Mouse (Mus musculus): ENCODE measurements at regions not wholly inside any gene's neighbourhood (a gene's known extent, or its start where the extent isn't known, plus 50 kb on each side); places are given as distances from the start of the nearest gene placed in this dataset.
"Not testable (repeated sequence)": the region's sequence is repeated elsewhere in the genome, so short reads cannot be mapped to it uniquely, and the experiment has no call there.

DNA sequence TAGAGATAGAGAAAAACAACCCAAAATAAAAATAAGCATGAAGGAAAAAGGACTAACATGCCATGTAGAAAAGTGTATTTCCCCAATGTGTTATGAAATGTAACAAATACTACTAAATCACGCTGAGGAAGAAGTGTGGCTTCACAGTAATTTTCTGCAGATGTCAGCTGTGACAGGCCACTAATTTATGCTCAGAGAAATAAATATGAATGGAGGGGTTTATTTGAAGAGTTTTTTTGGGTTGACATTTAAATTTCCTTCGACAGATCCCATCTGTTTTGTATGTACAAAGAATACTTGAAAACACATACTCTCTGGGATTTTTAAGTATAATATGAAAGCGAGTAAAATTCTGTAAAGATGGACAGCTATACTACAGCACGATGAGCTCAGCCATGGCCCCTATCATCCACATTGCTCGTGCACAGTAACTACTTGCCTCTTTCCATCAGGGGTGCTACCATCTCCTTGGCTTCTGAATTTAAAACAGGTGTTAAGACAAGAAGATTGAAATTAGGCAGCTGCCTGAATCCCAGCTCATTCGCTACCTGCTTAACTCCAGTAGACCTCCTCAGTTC lies 605.1 kb downstream of the Gm4340 start:
- DNase-seq (ENCODE audit: extremely low spot score) = no peak

- DNase-seq (ENCODE audit: extremely low spot score) = no peak
These were observed 611.0 kb downstream of the Gm4340 start for GRCm38 (mm10) chr10:104804849-104805248.

DNA sequence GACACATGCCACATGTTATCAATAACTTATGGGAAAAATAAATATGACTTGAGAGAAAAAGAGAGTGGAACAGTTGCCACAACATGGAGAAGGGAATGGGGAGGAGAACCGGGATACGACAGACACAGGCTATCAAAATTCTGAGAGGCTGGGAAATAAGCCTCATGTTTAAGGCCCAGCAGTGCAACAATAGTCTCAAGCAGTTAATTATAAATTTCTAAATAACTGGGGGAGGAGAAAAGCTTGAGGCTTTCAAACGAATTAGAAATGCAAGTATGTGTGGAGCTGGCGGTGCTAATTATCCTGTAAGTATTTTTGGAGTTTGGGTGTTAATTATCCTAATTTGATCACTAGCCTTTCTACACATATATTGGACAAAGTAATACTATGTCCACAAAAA lies 624.4 kb downstream of the Gm4340 start:
- no peak for DNase-seq (ENCODE audit: extremely low spot score)

- DNase-seq (ENCODE audit: extremely low spot score) = no peak
These were observed 658.0 kb downstream of the Gm4340 start for GRCm38 (mm10) chr10:104851821-104852220.

DNA sequence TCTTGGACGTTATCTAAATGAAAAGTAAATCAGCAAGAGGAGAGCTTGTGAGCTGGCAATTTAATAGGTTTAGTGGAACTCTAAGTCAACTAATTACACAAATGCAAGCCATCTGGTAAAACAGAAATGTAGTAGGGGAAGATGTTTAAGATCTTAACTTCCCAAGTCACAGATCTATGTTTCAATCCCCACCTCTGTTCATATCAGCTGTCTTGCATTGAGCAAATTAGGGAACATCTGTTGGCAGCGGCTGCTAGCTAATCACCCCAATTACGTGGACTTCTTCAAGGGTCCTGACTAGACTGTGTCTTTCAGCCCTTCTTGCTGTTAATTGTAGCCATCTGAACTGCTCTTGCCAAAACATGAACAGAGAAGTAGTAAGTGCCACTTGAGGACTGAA lies 659.3 kb downstream of the Gm4340 start:
- DNase-seq (ENCODE audit: extremely low spot score) = peak; percentile 4

- DNase-seq (ENCODE audit: extremely low spot score) = no peak
These were observed 684.4 kb downstream of the Gm4340 start for GRCm38 (mm10) chr10:104878246-104878645.

DNA sequence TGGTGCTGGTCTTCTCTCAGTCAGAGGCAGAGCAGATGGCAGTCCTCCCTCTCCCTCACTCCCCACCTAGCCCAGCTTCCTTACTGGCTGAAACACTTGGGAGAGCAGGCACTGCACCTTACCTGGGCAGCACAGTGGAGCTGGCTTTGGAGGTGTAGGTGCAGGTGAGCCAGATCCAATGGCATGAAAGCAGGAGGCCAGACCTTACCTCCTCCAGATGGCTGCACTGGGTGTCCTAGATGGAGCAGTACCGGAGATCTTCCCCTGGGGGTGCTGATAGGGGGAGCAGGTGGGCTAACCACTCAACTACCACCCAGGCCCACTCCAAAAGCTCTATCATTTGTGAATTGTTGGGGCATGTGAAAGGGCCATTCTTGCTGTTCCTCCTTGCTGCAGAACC lies 660.0 kb downstream of the Tmtc2 start:
- DNase-seq (ENCODE audit: extremely low spot score) = no peak

DNA sequence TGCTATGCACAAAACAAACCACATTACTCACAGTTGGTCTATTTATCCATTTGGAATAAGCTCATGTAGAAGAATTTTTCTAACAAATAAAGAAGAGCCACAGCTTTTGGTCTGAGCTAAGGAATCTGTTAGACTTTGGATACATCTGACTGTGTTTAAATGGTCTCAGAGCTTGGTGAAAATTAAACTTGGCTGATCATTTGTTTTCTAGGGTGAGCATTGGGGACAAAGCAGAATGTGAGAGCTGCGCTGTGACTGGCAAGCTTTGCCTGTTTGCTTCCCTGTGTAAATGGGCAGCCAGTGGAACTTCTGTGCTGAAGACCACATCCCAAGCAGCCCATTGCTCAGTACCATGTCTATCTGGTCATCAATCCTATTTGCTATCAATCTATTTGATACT lies 658.7 kb downstream of the Tmtc2 start:
- no peak for DNase-seq (ENCODE audit: extremely low spot score)

GRCm38 (mm10) chr10:104936660-104937059 lies 637.6 kb downstream of the Tmtc2 start:
- no peak for DNase-seq (ENCODE audit: extremely low spot score)

DNA sequence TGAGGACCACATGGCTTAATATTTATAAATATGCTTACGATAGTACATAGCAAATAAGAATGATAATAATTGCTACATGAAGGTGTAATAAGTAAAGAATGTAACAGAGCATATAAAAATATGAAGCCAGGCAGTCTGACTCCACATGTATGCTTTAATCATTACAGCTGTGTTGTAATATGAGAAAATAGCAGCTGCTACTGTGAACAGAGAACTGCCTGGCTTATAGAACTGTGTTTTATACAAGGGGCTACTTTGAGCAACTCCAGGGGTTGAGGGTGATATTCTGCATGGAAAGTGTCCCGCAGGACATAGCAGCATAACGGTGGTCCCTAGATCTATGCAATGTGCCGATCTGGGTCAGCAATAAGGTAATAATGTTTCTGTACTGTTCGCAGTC lies 627.9 kb downstream of the Tmtc2 start:
- DNase-seq (ENCODE audit: extremely low spot score) = no peak

DNA sequence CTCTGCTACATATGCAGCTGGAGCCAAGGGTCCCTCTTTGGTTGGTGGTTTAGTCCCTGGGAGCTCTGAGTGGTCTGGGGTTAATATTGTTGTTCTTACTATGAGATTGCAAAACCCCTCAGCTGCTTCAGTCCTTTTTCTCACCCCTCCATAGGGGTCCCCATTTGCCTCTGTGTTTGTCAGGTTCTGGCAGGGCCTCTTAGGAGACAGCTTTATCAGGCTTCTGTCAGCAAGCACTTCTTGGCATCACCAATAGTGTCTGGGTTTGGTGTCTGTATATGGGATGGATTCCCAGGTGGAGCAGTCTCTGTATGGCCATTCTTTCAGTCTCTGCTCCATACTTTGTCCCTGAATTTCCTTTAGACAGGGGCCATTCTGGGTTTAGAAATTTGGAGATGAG lies 625.4 kb downstream of the Tmtc2 start:
- DNase-seq (ENCODE audit: extremely low spot score) = not testable (repeated sequence)

- DNase-seq (ENCODE audit: extremely low spot score) = no peak
These were observed 605.8 kb downstream of the Tmtc2 start for GRCm38 (mm10) chr10:104968381-104968908.

Data from embryo, embryonic 9.5 days (tissue).